Mouse (Mus musculus): ENCODE measurements around the gene Pla2g12a. TPM values are rescaled to one million over a fixed set of nuclear protein-coding genes. Genes with fewer than 3 reads are reported as not detected.

Gene Pla2g12a
- polyA plus RNA-seq, 1 experiment from 2014 or later, result 58.8 TPM

DNA sequence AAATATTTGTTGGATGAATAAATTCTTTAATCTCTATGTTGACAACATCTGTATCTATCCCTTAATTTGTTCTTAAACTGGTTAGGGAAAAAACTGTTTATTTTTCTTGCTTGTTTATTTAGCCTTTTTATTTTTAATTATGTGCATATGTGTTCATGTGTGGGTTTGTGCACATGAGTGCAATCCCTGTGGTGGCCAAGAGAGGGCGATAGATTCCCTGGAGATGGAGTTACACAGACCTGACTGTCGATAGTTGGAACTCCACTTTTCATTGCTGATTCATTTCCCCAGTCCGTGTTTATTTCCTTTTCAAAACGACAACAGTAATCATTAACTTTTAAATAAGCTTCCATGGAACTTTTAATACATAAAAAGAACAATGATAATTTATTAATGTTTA lies 54.0 kb downstream of the Pla2g12a start:
- Histone ChIP-seq H3K27me3 (ENCODE audit: control insufficient read depth, insufficient read depth, low read length) (no peaks in the 10 kb centered on the region), H3K4me2 (no peak overlapping the region), H3K36me3 (ENCODE audit: control insufficient read depth, insufficient read depth, low read length) (no peaks in the 10 kb centered on the region), H3K9me3 (replicated peaks; ENCODE audit: control insufficient read depth, low read length) (no peaks in the 10 kb centered on the region), H3K9ac (ENCODE audit: low read depth, low read length) (no peak overlapping the region), H3K4me1 (ENCODE audit: control insufficient read depth, insufficient read depth, low read length) (no peaks in the 10 kb centered on the region), H3K27ac (ENCODE audit: low read depth, low read length) (no peak overlapping the region), H3K4me3 (ENCODE audit: low read depth, low read length) (no peak overlapping the region)
- WGBS (ENCODE audit: insufficient replicate concordance), result 40% methylated on average over 4 of the region's 4 CpGs
- no peak for ATAC-seq (replicated peaks; ENCODE audit: insufficient number of reproducible peaks, low FRiP score, low TSS enrichment)

DNA sequence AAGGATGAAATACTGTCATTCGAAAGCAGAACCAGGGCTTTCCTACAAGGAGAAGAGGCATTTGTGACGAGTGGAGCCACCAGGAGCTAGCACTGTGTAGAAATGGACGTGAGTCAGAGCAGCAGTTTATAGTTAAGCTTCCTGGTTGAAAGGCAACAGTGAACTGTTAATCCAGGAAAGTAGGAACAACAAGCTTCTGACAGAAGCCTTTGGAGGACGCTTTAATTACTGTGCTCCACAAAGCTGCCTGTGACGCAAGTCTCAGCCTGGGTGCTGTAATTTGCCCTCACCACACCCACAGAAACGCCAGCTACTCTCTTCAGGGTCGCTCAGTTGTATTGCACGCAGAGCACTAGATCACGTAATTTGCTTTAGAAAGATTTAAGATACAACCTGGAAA lies 58.2 kb downstream of the Pla2g12a start:
- H3K4me3 ChIP-seq (ENCODE audit: low read depth, low read length), result no peak overlapping the region
- WGBS (ENCODE audit: insufficient replicate concordance), result 65% methylated on average over 9 of the region's 9 CpGs
- ATAC-seq (replicated peaks; ENCODE audit: insufficient number of reproducible peaks, low FRiP score, low TSS enrichment), result no peak

DNA sequence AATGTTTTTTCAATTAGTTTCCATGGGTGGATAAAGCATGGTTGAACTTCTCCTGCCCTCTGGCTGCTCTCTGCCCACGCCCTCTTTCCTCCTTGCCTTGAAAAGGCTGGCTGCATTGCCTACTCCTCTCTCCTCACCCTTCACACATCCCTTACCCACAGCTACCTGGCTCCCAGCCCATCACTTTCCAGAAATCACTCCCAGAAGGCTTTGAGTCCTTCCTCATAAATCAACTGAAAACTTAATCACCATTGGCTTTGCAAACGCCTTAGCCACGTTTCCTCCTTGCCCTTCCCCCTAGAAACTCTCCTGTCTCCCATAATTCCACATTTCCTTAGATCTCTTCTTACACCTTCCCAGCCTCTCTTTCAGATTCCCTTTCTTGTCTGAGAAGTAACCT lies 59.4 kb downstream of the Pla2g12a start:
- H3K4me2 ChIP-seq, result no peak overlapping the region
- WGBS (ENCODE audit: insufficient replicate concordance), result 53% methylated on average over 3 of the region's 3 CpGs
- no peak for ATAC-seq (replicated peaks; ENCODE audit: insufficient number of reproducible peaks, low FRiP score, low TSS enrichment)

More for the DNA sequence above, 58.2 kb downstream of the Pla2g12a start:
- Histone ChIP-seq H3K36me3 (ENCODE audit: control insufficient read depth, insufficient read depth, low read length) (no peaks in the 10 kb centered on the region), H3K9ac (ENCODE audit: low read depth, low read length) (no peak overlapping the region), H3K27me3 (ENCODE audit: control insufficient read depth, insufficient read depth, low read length) (no peaks in the 10 kb centered on the region), H3K27ac (ENCODE audit: low read depth, low read length) (no peak overlapping the region), H3K9me3 (replicated peaks; ENCODE audit: control insufficient read depth, low read length) (no peaks in the 10 kb centered on the region), H3K4me2 (no peak overlapping the region), H3K4me1 (ENCODE audit: control insufficient read depth, insufficient read depth, low read length) (no peaks in the 10 kb centered on the region)

DNA sequence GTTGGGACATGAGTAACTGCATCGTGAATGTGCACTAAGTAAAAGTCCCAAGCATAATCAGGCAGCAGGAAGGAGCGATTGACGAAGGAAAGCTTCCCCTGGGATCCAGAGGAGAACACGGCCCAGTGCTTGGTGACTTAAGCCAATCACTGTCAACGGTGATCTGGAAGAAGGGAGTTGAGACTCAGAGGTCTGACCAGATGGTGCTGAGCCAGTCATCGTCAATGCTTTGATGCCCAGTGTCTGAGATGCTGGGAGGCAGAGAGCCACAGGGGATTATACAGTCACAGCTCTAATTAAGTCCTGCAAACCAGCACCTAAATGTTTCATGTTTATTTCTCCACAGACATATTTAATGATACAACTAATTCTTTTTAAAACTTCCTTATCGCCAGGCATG lies 60.7 kb downstream of the Pla2g12a start:
- no peaks in the 10 kb centered on the region for H3K9me3 ChIP-seq (replicated peaks; ENCODE audit: control insufficient read depth, low read length)
- H3K4me1 ChIP-seq (ENCODE audit: control insufficient read depth, insufficient read depth, low read length), result no peaks in the 10 kb centered on the region
- H3K4me2 ChIP-seq, result no peak overlapping the region
- no peak overlapping the region for H3K4me3 ChIP-seq (ENCODE audit: low read depth, low read length)
- H3K27me3 ChIP-seq (ENCODE audit: control insufficient read depth, insufficient read depth, low read length), result no peaks in the 10 kb centered on the region
- no peaks in the 10 kb centered on the region for H3K36me3 ChIP-seq (ENCODE audit: control insufficient read depth, insufficient read depth, low read length)
- WGBS (ENCODE audit: insufficient replicate concordance), result 57% methylated on average over 7 of the region's 7 CpGs
- ATAC-seq (replicated peaks; ENCODE audit: insufficient number of reproducible peaks, low FRiP score, low TSS enrichment), result no peak
- no peak overlapping the region for H3K9ac ChIP-seq (ENCODE audit: low read depth, low read length)
- H3K27ac ChIP-seq (ENCODE audit: low read depth, low read length), result no peak overlapping the region

More for the DNA sequence above, 59.4 kb downstream of the Pla2g12a start:
- Histone ChIP-seq H3K27ac (ENCODE audit: low read depth, low read length) (no peak overlapping the region), H3K27me3 (ENCODE audit: control insufficient read depth, insufficient read depth, low read length) (no peaks in the 10 kb centered on the region), H3K4me1 (ENCODE audit: control insufficient read depth, insufficient read depth, low read length) (no peaks in the 10 kb centered on the region), H3K4me3 (ENCODE audit: low read depth, low read length) (no peak overlapping the region), H3K36me3 (ENCODE audit: control insufficient read depth, insufficient read depth, low read length) (no peaks in the 10 kb centered on the region), H3K9ac (ENCODE audit: low read depth, low read length) (no peak overlapping the region), H3K9me3 (replicated peaks; ENCODE audit: control insufficient read depth, low read length) (no peaks in the 10 kb centered on the region)

DNA sequence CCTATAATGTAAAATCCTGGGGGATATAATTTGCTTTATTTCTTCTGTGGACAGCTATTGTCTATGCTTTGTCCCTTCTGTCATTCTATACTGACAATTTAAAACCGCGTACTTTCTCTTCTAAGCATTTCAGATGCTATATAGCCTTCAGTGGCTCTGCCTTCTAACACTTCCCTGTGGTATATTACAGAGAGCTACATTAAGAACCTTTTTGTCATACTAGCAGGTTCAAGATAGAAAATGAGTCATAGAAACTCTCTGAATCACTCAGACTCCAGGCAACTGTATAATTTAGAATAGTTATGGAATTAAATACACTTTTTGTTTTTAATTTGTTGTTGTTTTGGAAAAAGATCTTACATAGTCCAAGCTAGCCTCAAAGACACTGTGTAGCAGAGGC lies 62.4 kb downstream of the Pla2g12a start:
- no peak overlapping the region for H3K4me3 ChIP-seq (ENCODE audit: low read depth, low read length)
- no peak overlapping the region for H3K27ac ChIP-seq (ENCODE audit: low read depth, low read length)
- no peaks in the 10 kb centered on the region for H3K4me1 ChIP-seq (ENCODE audit: control insufficient read depth, insufficient read depth, low read length)
- no peak overlapping the region for H3K4me2 ChIP-seq
- no peaks in the 10 kb centered on the region for H3K27me3 ChIP-seq (ENCODE audit: control insufficient read depth, insufficient read depth, low read length)
- WGBS (ENCODE audit: insufficient replicate concordance), result 93% methylated on average over 2 of the region's 2 CpGs
- ATAC-seq (replicated peaks; ENCODE audit: insufficient number of reproducible peaks, low FRiP score, low TSS enrichment), result no peak
- H3K36me3 ChIP-seq (ENCODE audit: control insufficient read depth, insufficient read depth, low read length), result no peaks in the 10 kb centered on the region
- no peaks in the 10 kb centered on the region for H3K9me3 ChIP-seq (replicated peaks; ENCODE audit: control insufficient read depth, low read length)
- no peak overlapping the region for H3K9ac ChIP-seq (ENCODE audit: low read depth, low read length)

DNA sequence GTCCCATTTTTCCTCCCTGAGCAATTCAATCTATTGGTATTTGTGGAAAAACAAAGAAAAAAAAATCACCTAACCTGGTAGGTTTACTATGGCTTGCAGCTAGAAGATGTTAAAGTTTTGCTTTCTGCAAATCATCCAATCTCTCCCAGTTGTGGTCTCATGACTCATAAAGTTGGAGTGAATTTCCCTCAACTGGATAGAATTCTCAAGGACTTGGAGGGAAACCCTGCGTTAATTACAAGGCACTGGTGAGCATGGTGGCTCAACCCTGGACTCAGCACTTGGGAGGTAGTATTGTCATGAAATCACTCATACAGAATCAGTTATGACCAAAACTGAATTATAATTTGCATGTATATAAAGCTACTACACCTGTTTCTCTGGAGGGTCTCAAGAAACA lies 62.9 kb downstream of the Pla2g12a start:
- 80% methylated on average over 1 of the region's 1 CpGs for WGBS (ENCODE audit: insufficient replicate concordance)
- Histone ChIP-seq H3K9ac (ENCODE audit: low read depth, low read length) (no peak overlapping the region), H3K27ac (ENCODE audit: low read depth, low read length) (no peak overlapping the region), H3K4me3 (ENCODE audit: low read depth, low read length) (no peak overlapping the region), H3K36me3 (ENCODE audit: control insufficient read depth, insufficient read depth, low read length) (no peaks in the 10 kb centered on the region), H3K27me3 (ENCODE audit: control insufficient read depth, insufficient read depth, low read length) (no peaks in the 10 kb centered on the region), H3K9me3 (replicated peaks; ENCODE audit: control insufficient read depth, low read length) (no peaks in the 10 kb centered on the region), H3K4me2 (no peak overlapping the region), H3K4me1 (ENCODE audit: control insufficient read depth, insufficient read depth, low read length) (no peaks in the 10 kb centered on the region)
- ATAC-seq (replicated peaks; ENCODE audit: insufficient number of reproducible peaks, low FRiP score, low TSS enrichment), result no peak

DNA sequence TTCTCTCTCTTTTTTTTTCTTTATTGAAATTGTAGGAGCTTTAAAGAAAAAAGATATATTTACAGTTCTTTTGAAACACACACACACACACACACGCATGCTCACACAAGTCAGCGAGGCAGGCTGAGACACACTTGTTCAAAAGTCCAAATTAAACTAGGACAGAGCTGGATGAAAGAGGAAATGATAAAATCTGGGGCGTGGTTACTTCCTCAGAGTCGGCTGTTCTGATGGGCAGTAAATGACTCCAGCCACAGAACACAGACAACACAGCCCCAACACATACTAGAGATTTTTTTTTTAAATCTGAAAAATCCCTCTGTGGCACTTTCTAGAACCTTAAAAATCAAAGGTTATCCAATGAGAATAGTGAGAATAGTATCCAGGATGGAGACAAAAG lies 65.4 kb downstream of the Pla2g12a start:
- Histone ChIP-seq H3K27me3 (ENCODE audit: control insufficient read depth, insufficient read depth, low read length) (no peaks in the 10 kb centered on the region), H3K4me2 (no peak overlapping the region), H3K4me1 (ENCODE audit: control insufficient read depth, insufficient read depth, low read length) (no peaks in the 10 kb centered on the region), H3K9ac (ENCODE audit: low read depth, low read length) (no peak overlapping the region), H3K4me3 (ENCODE audit: low read depth, low read length) (no peak overlapping the region), H3K36me3 (ENCODE audit: control insufficient read depth, insufficient read depth, low read length) (no peaks in the 10 kb centered on the region), H3K27ac (ENCODE audit: low read depth, low read length) (no peak overlapping the region), H3K9me3 (replicated peaks; ENCODE audit: control insufficient read depth, low read length) (no peaks in the 10 kb centered on the region)
- 60% methylated on average over 4 of the region's 4 CpGs for WGBS (ENCODE audit: insufficient replicate concordance)
- ATAC-seq (replicated peaks; ENCODE audit: insufficient number of reproducible peaks, low FRiP score, low TSS enrichment), result no peak

Other genes starting within 250 kb of the Pla2g12a start
- gene Egf, start 123.3 kb upstream of the Pla2g12a start, polyA plus RNA-seq (2014; fragmentation: Nextera tagmentation; extraction: Ambion mirVana), result 0.79 and 1.4 TPM in 2 replicates
- gene Lrit3, start 74.6 kb upstream of the Pla2g12a start, polyA plus RNA-seq (2014; fragmentation: Nextera tagmentation; extraction: Ambion mirVana), result not detected in 2 replicates
- gene Rrh, start 56.0 kb upstream of the Pla2g12a start, polyA plus RNA-seq (2014; fragmentation: Nextera tagmentation; extraction: Ambion mirVana), result not detected in 2 replicates
- 24.3 and 27.7 TPM in 2 replicates for gene Gar1, start 47.2 kb upstream of the Pla2g12a start, polyA plus RNA-seq (2014; fragmentation: Nextera tagmentation; extraction: Ambion mirVana)
- gene Cfi, start 42.7 kb upstream of the Pla2g12a start, polyA plus RNA-seq (2014; fragmentation: Nextera tagmentation; extraction: Ambion mirVana), result 1.3 and 2.8 TPM in 2 replicates
- 86.7 and 91.9 TPM in 2 replicates for gene Casp6, start 22.8 kb downstream of the Pla2g12a start, polyA plus RNA-seq (2014; fragmentation: Nextera tagmentation; extraction: Ambion mirVana)
- gene Mcub, start 91.6 kb downstream of the Pla2g12a start, polyA plus RNA-seq (2014; fragmentation: Nextera tagmentation; extraction: Ambion mirVana), result 4.2 and 4.3 TPM in 2 replicates
- 27.1 and 27.9 TPM in 2 replicates for gene Sec24b, start 182.9 kb downstream of the Pla2g12a start, polyA plus RNA-seq (2014; fragmentation: Nextera tagmentation; extraction: Ambion mirVana)